Mouse (Mus musculus): Measurements from ENCODE around the gene Spata3. TPM values are rescaled to one million over a fixed set of nuclear protein-coding genes. Genes with fewer than 3 reads are reported as not detected.
"Not testable (repeated sequence)": the region's sequence is repeated elsewhere in the genome, so short reads cannot be mapped to it uniquely, and the experiment has no call there.

Spata3 gene
- total and polyA plus RNA-seq, 3 experiments, result not detected

GRCm38 (mm10) chr1:86007778-86008177 is 8.8 kb upstream of the Spata3 start:
- Histone ChIP-seq H3K27me3 (ENCODE audit: insufficient read depth, low read length) (peaks cover 11% of the 10 kb centered on the region; the same call in 1 of the 2 replicates), H3K4me3 (ENCODE audit: low read depth, low read length) (no peak overlapping the region), H3K9me3 (replicated peaks) (peaks cover 4% of the 10 kb centered on the region; the same call in 1 of the 2 replicates), H3K4me1 (ENCODE audit: insufficient read depth, low read depth, low read length) (no peaks in the 10 kb centered on the region), H3K36me3 (replicated peaks) (no peaks in the 10 kb centered on the region)
- ATAC-seq (ENCODE audit: extremely low read depth, insufficient number of reproducible peaks, low FRiP score, poor library complexity, severe bottlenecking) (peak; percentile 66; the same call in 1 of the 2 replicates), DNase-seq (ENCODE audit: low spot score) (peak; percentile 71)
- TF ChIP-seq CTCF (IDR thresholded peaks at IDR 0.05; ENCODE audit: low read depth, low read length) (peak; percentile 86), TAL1 (conservative IDR thresholded peaks at IDR 0.05; ENCODE audit: low read depth, low read length) (no peak), GATA2 (IDR thresholded peaks at IDR 0.05; ENCODE audit: borderline replicate concordance, low read depth, low read length) (no peak), GATA1 (IDR thresholded peaks at IDR 0.05; ENCODE audit: borderline replicate concordance, low read length) (no peak)

- ATAC-seq (ENCODE audit: extremely low read depth, insufficient number of reproducible peaks, low FRiP score, poor library complexity, severe bottlenecking), result peak; percentile 63
- not testable (repeated sequence) for H3K4me3 ChIP-seq (ENCODE audit: low read depth, low read length)
Measured at GRCm38 (mm10) chr1:86015758-86016157, 858 bp upstream of the Spata3 start.

GRCm38 (mm10) chr1:86018235-86019055 is 1.8 kb downstream of the Spata3 start:
- no peaks in the 10 kb centered on the region; the same call in 1 of the 2 replicates for H3K4me1 ChIP-seq (ENCODE audit: insufficient read depth, low read depth, low read length)
- DNase-seq (ENCODE audit: low spot score) (no peak), ATAC-seq (ENCODE audit: extremely low read depth, insufficient number of reproducible peaks, low FRiP score, poor library complexity, severe bottlenecking) (no peak)
- no peak overlapping the region for H3K4me3 ChIP-seq (ENCODE audit: low read depth, low read length)
- H3K36me3 ChIP-seq (replicated peaks), result no peaks in the 10 kb centered on the region
- no peaks in the 10 kb centered on the region for H3K9me3 ChIP-seq (replicated peaks)
- TF ChIP-seq GATA1 (IDR thresholded peaks at IDR 0.05; ENCODE audit: borderline replicate concordance, low read length) (no peak), POLR2AphosphoS5 (IDR thresholded peaks at IDR 0.05; ENCODE audit: insufficient replicate concordance, low read depth, low read length) (no peak), CTCF (IDR thresholded peaks at IDR 0.05; ENCODE audit: low read depth, low read length) (no peak), GATA2 (IDR thresholded peaks at IDR 0.05; ENCODE audit: borderline replicate concordance, low read depth, low read length) (no peak), TAL1 (conservative IDR thresholded peaks at IDR 0.05; ENCODE audit: low read depth, low read length) (no peak)
- peaks cover 22% of the 10 kb centered on the region; the same call in 1 of the 2 replicates for H3K27me3 ChIP-seq (ENCODE audit: insufficient read depth, low read length)

More at GRCm38 (mm10) chr1:86015758-86016157, 858 bp upstream of the Spata3 start:
- H3K4me1 ChIP-seq (ENCODE audit: insufficient read depth, low read depth, low read length); H3K36me3 ChIP-seq (replicated peaks); DNase-seq (ENCODE audit: low spot score); H3K9me3 ChIP-seq (replicated peaks): not testable (repeated sequence)
- peaks cover 15% of the 10 kb centered on the region; the same call in 1 of the 2 replicates for H3K27me3 ChIP-seq (ENCODE audit: insufficient read depth, low read length)

GRCm38 (mm10) chr1:86021365-86021989 is 4.9 kb downstream of the Spata3 start:
- no peak for ATAC-seq (ENCODE audit: extremely low read depth, insufficient number of reproducible peaks, low FRiP score, poor library complexity, severe bottlenecking)

GRCm38 (mm10) chr1:86032273-86032987 is 15.8 kb downstream of the Spata3 start:
- DNase-seq (ENCODE audit: low spot score) (no peak), ATAC-seq (ENCODE audit: extremely low read depth, insufficient number of reproducible peaks, low FRiP score, poor library complexity, severe bottlenecking) (no peak)
- H3K4me3 ChIP-seq (ENCODE audit: low read depth, low read length), result no peak overlapping the region
- TF ChIP-seq GATA2 (IDR thresholded peaks at IDR 0.05; ENCODE audit: borderline replicate concordance, low read depth, low read length) (no peak), TAL1 (conservative IDR thresholded peaks at IDR 0.05; ENCODE audit: low read depth, low read length) (no peak), POLR2AphosphoS5 (IDR thresholded peaks at IDR 0.05; ENCODE audit: insufficient replicate concordance, low read depth, low read length) (no peak), GATA1 (IDR thresholded peaks at IDR 0.05; ENCODE audit: borderline replicate concordance, low read length) (no peak), CTCF (IDR thresholded peaks at IDR 0.05; ENCODE audit: low read depth, low read length) (no peak)
- peaks cover 19% of the 10 kb centered on the region for H3K27me3 ChIP-seq (ENCODE audit: insufficient read depth, low read length)
- H3K4me1 ChIP-seq (ENCODE audit: insufficient read depth, low read depth, low read length), result no peaks in the 10 kb centered on the region
- no peaks in the 10 kb centered on the region for H3K9me3 ChIP-seq (replicated peaks)
- H3K36me3 ChIP-seq (replicated peaks), result no peaks in the 10 kb centered on the region

More at GRCm38 (mm10) chr1:86021365-86021989, 4.9 kb downstream of the Spata3 start:
- Histone ChIP-seq H3K36me3 (replicated peaks) (no peaks in the 10 kb centered on the region), H3K9me3 (replicated peaks) (no peaks in the 10 kb centered on the region), H3K4me3 (ENCODE audit: low read depth, low read length) (no peak overlapping the region), H3K4me1 (ENCODE audit: insufficient read depth, low read depth, low read length) (no peaks in the 10 kb centered on the region), H3K27me3 (ENCODE audit: insufficient read depth, low read length) (peaks cover 25% of the 10 kb centered on the region)
- no peak for TF ChIP-seq TAL1 (conservative IDR thresholded peaks at IDR 0.05; ENCODE audit: low read depth, low read length)
- no peak for TF ChIP-seq GATA1 (IDR thresholded peaks at IDR 0.05; ENCODE audit: borderline replicate concordance, low read length)
- DNase-seq (ENCODE audit: low spot score), result no peak

- no peak overlapping the region for H3K4me3 ChIP-seq (ENCODE audit: low read depth, low read length)
- no peaks in the 10 kb centered on the region for H3K9me3 ChIP-seq (replicated peaks)
- TF ChIP-seq TAL1 (conservative IDR thresholded peaks at IDR 0.05; ENCODE audit: low read depth, low read length), result no peak
- TF ChIP-seq POLR2AphosphoS5 (IDR thresholded peaks at IDR 0.05; ENCODE audit: insufficient replicate concordance, low read depth, low read length), result no peak
- TF ChIP-seq CTCF (IDR thresholded peaks at IDR 0.05; ENCODE audit: low read depth, low read length), result no peak
- no peak for TF ChIP-seq GATA1 (IDR thresholded peaks at IDR 0.05; ENCODE audit: borderline replicate concordance, low read length)
- TF ChIP-seq GATA2 (IDR thresholded peaks at IDR 0.05; ENCODE audit: borderline replicate concordance, low read depth, low read length), result no peak
- ATAC-seq (ENCODE audit: extremely low read depth, insufficient number of reproducible peaks, low FRiP score, poor library complexity, severe bottlenecking), result no peak
- no peak for DNase-seq (ENCODE audit: low spot score)
- peaks cover 5% of the 10 kb centered on the region; the same call in 1 of the 2 replicates for H3K4me1 ChIP-seq (ENCODE audit: insufficient read depth, low read depth, low read length)
- no peaks in the 10 kb centered on the region for H3K36me3 ChIP-seq (replicated peaks)
- peaks cover 20% of the 10 kb centered on the region for H3K27me3 ChIP-seq (ENCODE audit: insufficient read depth, low read length)
Measured at GRCm38 (mm10) chr1:86038191-86038951, 21.8 kb downstream of the Spata3 start.

Measured in G1E (cell line).